19 mouse cellular contexts compared by ENCODE assay signal in genomic region chr6:20757240-20757639, GRCm38 (mm10).
DNase-seq lines count a peak whose midpoint lies in the region; ATAC-seq and TF ChIP-seq lines count a peak whose summit lies in the region.
"Had no signal": no experiment of that assay in that cellular context is flagged by ENCODE, and none has a peak within 500 bp of the region (broad histone marks: within the 10 kb centered on the region; RNA-seq: fewer than 3 reads in every experiment).

No protein-coding gene starts in this region.

- peak in 1 of 2 experiments; percentile 12 for DNase-seq in heart, adult 2 months
- DNase-seq in midbrain, postnatal 0 days (ENCODE audit: low spot score): peak; percentile 21
- DNase-seq in midbrain, embryonic 11.5 days (ENCODE audit: low spot score, missing footprints): no peak
- DNase-seq in cerebellum, postnatal 25 days: peak; percentile 76 to 84
- DNase-seq in adrenal gland, adult 8-10 months: no peak
- DNase-seq: adrenal gland, postnatal 25 days; gastrocnemius, postnatal 36 days; liver, postnatal 0 days; right cerebral cortex, postnatal 25 days had no signal

- no peaks in the 10 kb centered on the region for H3K27me3 ChIP-seq in heart, adult 2 months (ENCODE audit: control insufficient read depth, insufficient read depth, low read length)
- no peaks in the 10 kb centered on the region for H3K27me3 ChIP-seq in heart, embryonic 12.5 days (replicated peaks)
- H3K27me3 ChIP-seq in midbrain, postnatal 0 days (ENCODE audit: insufficient read depth, low read length): no peaks in the 10 kb centered on the region
- no peaks in the 10 kb centered on the region for H3K27me3 ChIP-seq in midbrain, embryonic 11.5 days (ENCODE audit: control insufficient read depth, insufficient read depth, low read length)
- H3K27me3 ChIP-seq in midbrain, embryonic 16.5 days (ENCODE audit: control insufficient read depth, insufficient read depth, low read depth, low read length): no peaks in the 10 kb centered on the region
- H3K27me3 ChIP-seq: forebrain, embryonic 13.5 days; hindbrain, embryonic 12.5 days; intestine, embryonic 15.5 days; kidney, embryonic 15.5 days; limb, embryonic 15.5 days had no signal

- no peaks in the 10 kb centered on the region for H3K79me2 ChIP-seq in heart, adult 2 months (replicated peaks; ENCODE audit: control insufficient read depth, insufficient read depth, low read length)

- no peak for TF ChIP-seq CTCF in heart, adult 2 months (IDR thresholded peaks at IDR 0.05)
- TF ChIP-seq CTCF in midbrain, postnatal 0 days (IDR thresholded peaks at IDR 0.05): no peak

- H3K4me2 ChIP-seq in heart, embryonic 12.5 days: no peak overlapping the region
- H3K4me2 ChIP-seq in midbrain, postnatal 0 days (ENCODE audit: low read depth, low read length, poor library complexity, severe bottlenecking): no peak overlapping the region
- H3K4me2 ChIP-seq in midbrain, embryonic 11.5 days: no peak overlapping the region
- no peak overlapping the region for H3K4me2 ChIP-seq in midbrain, embryonic 16.5 days (ENCODE audit: low read length)
- H3K4me2 ChIP-seq: forebrain, embryonic 13.5 days; hindbrain, embryonic 12.5 days; intestine, embryonic 15.5 days; kidney, embryonic 15.5 days; limb, embryonic 15.5 days had no signal

- no peak for TF ChIP-seq POLR2A in heart, adult 2 months (IDR thresholded peaks at IDR 0.05; ENCODE audit: insufficient read depth, low read depth, low read length)

- H3K36me3 ChIP-seq in heart, adult 2 months (ENCODE audit: control insufficient read depth, insufficient read depth, low read length): no peaks in the 10 kb centered on the region
- no peaks in the 10 kb centered on the region for H3K36me3 ChIP-seq in heart, embryonic 12.5 days
- H3K36me3 ChIP-seq in midbrain, postnatal 0 days (ENCODE audit: insufficient read depth, low read length): no peaks in the 10 kb centered on the region
- H3K36me3 ChIP-seq in midbrain, embryonic 11.5 days (ENCODE audit: control insufficient read depth, insufficient read depth, low read length): no peaks in the 10 kb centered on the region
- H3K36me3 ChIP-seq in midbrain, embryonic 16.5 days (ENCODE audit: control insufficient read depth, insufficient read depth, low read length): no peaks in the 10 kb centered on the region
- H3K36me3 ChIP-seq: embryonic facial prominence, embryonic 10.5 days; hindbrain, embryonic 12.5 days; intestine, embryonic 15.5 days; kidney, embryonic 15.5 days; limb, embryonic 15.5 days had no signal

- TF ChIP-seq EP300 in heart, adult 2 months (IDR thresholded peaks at IDR 0.05; ENCODE audit: insufficient read depth, low read depth, low read length): no peak

- intact Hi-C loops in heart, adult 2 months (cut with DNase I): loop anchor here (5.0 kb wide), 1 partner anchor 55 kb away; no protein-coding TSS in a partner anchor

- peak overlapping the region; percentile 38 for H3K27ac ChIP-seq in heart, adult 2 months
- H3K27ac ChIP-seq in heart, embryonic 12.5 days (ENCODE audit: poor library complexity, severe bottlenecking): no peak overlapping the region
- H3K27ac ChIP-seq in midbrain, postnatal 0 days (ENCODE audit: low read depth, low read length): no peak overlapping the region
- no peak overlapping the region for H3K27ac ChIP-seq in midbrain, embryonic 11.5 days (ENCODE audit: low read depth, low read length)
- H3K27ac ChIP-seq in midbrain, embryonic 16.5 days (ENCODE audit: low read length): no peak overlapping the region
- H3K27ac ChIP-seq: embryonic facial prominence, embryonic 10.5 days; forebrain, embryonic 13.5 days; hindbrain, embryonic 12.5 days; intestine, embryonic 15.5 days; kidney, embryonic 15.5 days; limb, embryonic 15.5 days; stomach, postnatal 0 days had no signal

- H3K4me1 ChIP-seq in heart, adult 2 months (ENCODE audit: control insufficient read depth, insufficient read depth, low read length): no peaks in the 10 kb centered on the region
- H3K4me1 ChIP-seq in heart, embryonic 12.5 days (replicated peaks): no peaks in the 10 kb centered on the region
- no peaks in the 10 kb centered on the region for H3K4me1 ChIP-seq in midbrain, postnatal 0 days (ENCODE audit: insufficient read depth, low read length)
- H3K4me1 ChIP-seq in midbrain, embryonic 11.5 days (ENCODE audit: control insufficient read depth, insufficient read depth, low read length): no peaks in the 10 kb centered on the region
- H3K4me1 ChIP-seq in midbrain, embryonic 16.5 days (ENCODE audit: control insufficient read depth, insufficient read depth, low read length): no peaks in the 10 kb centered on the region
- H3K4me1 ChIP-seq: embryonic facial prominence, embryonic 10.5 days; forebrain, embryonic 13.5 days; hindbrain, embryonic 12.5 days; intestine, embryonic 15.5 days; kidney, embryonic 15.5 days; limb, embryonic 15.5 days had no signal

- no peak overlapping the region for H3K9ac ChIP-seq in heart, adult 2 months (ENCODE audit: low read depth, low read length)
- no peak overlapping the region for H3K9ac ChIP-seq in heart, embryonic 12.5 days
- no peak overlapping the region for H3K9ac ChIP-seq in midbrain, postnatal 0 days (replicated peaks; ENCODE audit: low read length, poor library complexity, severe bottlenecking)
- H3K9ac ChIP-seq in midbrain, embryonic 11.5 days (ENCODE audit: low read length): no peak overlapping the region
- no peak overlapping the region for H3K9ac ChIP-seq in midbrain, embryonic 16.5 days (ENCODE audit: low read depth, low read length)
- H3K9ac ChIP-seq: forebrain, embryonic 13.5 days; hindbrain, embryonic 12.5 days; intestine, embryonic 15.5 days; kidney, embryonic 15.5 days; limb, embryonic 15.5 days; liver, postnatal 0 days had no signal

- no peak overlapping the region for H3K4me3 ChIP-seq in heart, adult 2 months
- no peak overlapping the region for H3K4me3 ChIP-seq in heart, embryonic 12.5 days
- H3K4me3 ChIP-seq in midbrain, postnatal 0 days (ENCODE audit: low read depth, low read length): no peak overlapping the region
- no peak overlapping the region for H3K4me3 ChIP-seq in midbrain, embryonic 11.5 days (ENCODE audit: low read depth, low read length)
- H3K4me3 ChIP-seq in midbrain, embryonic 16.5 days (ENCODE audit: low read depth, low read length): no peak overlapping the region
- H3K4me3 ChIP-seq: embryonic facial prominence, embryonic 10.5 days; forebrain, embryonic 13.5 days; hindbrain, embryonic 12.5 days; intestine, embryonic 15.5 days; kidney, embryonic 15.5 days; limb, embryonic 15.5 days had no signal

- ATAC-seq in heart, embryonic 12.5 days (ENCODE audit: insufficient number of reproducible peaks, low FRiP score): no peak
- no peak for ATAC-seq in midbrain, postnatal 0 days (ENCODE audit: low FRiP score)
- ATAC-seq in midbrain, embryonic 11.5 days (ENCODE audit: low FRiP score): no peak
- ATAC-seq in megakaryocyte, adult 5-6 weeks (ENCODE audit: poor library complexity, severe bottlenecking): no peak
- ATAC-seq in midbrain, embryonic 16.5 days: no peak
- ATAC-seq: forebrain, embryonic 13.5 days; intestine, embryonic 15.5 days; liver, postnatal 0 days had no signal

- no peaks in the 10 kb centered on the region for H3K9me3 ChIP-seq in heart, embryonic 12.5 days (replicated peaks)
- no peaks in the 10 kb centered on the region for H3K9me3 ChIP-seq in midbrain, postnatal 0 days (ENCODE audit: low read length)
- H3K9me3 ChIP-seq in midbrain, embryonic 11.5 days (ENCODE audit: control insufficient read depth, low read length): no peaks in the 10 kb centered on the region
- H3K9me3 ChIP-seq in midbrain, embryonic 16.5 days (replicated peaks; ENCODE audit: control insufficient read depth, low read length, poor library complexity, severe bottlenecking): no peaks in the 10 kb centered on the region
- H3K9me3 ChIP-seq: embryonic facial prominence, embryonic 10.5 days; forebrain, embryonic 13.5 days; hindbrain, embryonic 12.5 days; intestine, embryonic 15.5 days; kidney, embryonic 15.5 days; limb, embryonic 15.5 days had no signal

Comparison
In these comparisons a context has a peak if more than half of its experiments do, and no peak if none do; other contexts are left out.
1. DNase-seq: peak in midbrain, postnatal 0 days (single experiment) and cerebellum, postnatal 25 days (2 of 2); none in midbrain, embryonic 11.5 days (single experiment) and adrenal gland, adult 8-10 months (single experiment).